Mouse (Mus musculus): ENCODE measurements around the gene Gprc5d. TPM values are rescaled to one million over a fixed set of nuclear protein-coding genes. Genes with fewer than 3 reads are reported as not detected.

Gene Gprc5d
- polyA plus RNA-seq, 1 experiment from 2014 or later = 0.25 TPM

GRCm38 (mm10) chr6:135143151-135143550 is 25.1 kb upstream of the Gprc5d start:
- Histone ChIP-seq H3K36me3 (ENCODE audit: control insufficient read depth, insufficient read depth, low read length) (0 out of 2 replicates have a peak, but pooled peaks cover 6% of the 10 kb centered on the region), H3K27me3 (replicated peaks; ENCODE audit: control insufficient read depth, insufficient read depth, low read length) (no peaks in the 10 kb centered on the region), H3K4me2 (no peak overlapping the region), H3K4me3 (ENCODE audit: low read depth, low read length) (no peak overlapping the region), H3K9ac (ENCODE audit: low read depth, low read length) (no peak overlapping the region), H3K9me3 (ENCODE audit: control insufficient read depth, low read length) (no peaks in the 10 kb centered on the region), H3K4me1 (replicated peaks; ENCODE audit: control insufficient read depth, insufficient read depth, low read length) (0 out of 2 replicates have a peak, but pooled peaks cover 2% of the 10 kb centered on the region), H3K27ac (ENCODE audit: low read depth, low read length) (no peak overlapping the region)
- no peak for ATAC-seq (replicated peaks; ENCODE audit: low FRiP score)
- WGBS = 91% methylated on average over 5 of the region's 5 CpGs
- no peak for DNase-seq (ENCODE audit: low spot score)

- H3K9ac ChIP-seq (ENCODE audit: low read depth, low read length) = no peak overlapping the region
- no peak for DNase-seq (ENCODE audit: low spot score)
Observed at GRCm38 (mm10) chr6:135141451-135142147, 23.5 kb upstream of the Gprc5d start.

GRCm38 (mm10) chr6:135138746-135139145 is 20.7 kb upstream of the Gprc5d start:
- DNase-seq (ENCODE audit: low spot score) = no peak
- H3K27me3 ChIP-seq (replicated peaks; ENCODE audit: control insufficient read depth, insufficient read depth, low read length) = no peaks in the 10 kb centered on the region
- no peak for ATAC-seq (replicated peaks; ENCODE audit: low FRiP score)
- H3K9ac ChIP-seq (ENCODE audit: low read depth, low read length) = no peak overlapping the region
- H3K4me2 ChIP-seq = no peak overlapping the region
- no peak overlapping the region for H3K27ac ChIP-seq (ENCODE audit: low read depth, low read length)
- H3K4me1 ChIP-seq (replicated peaks; ENCODE audit: control insufficient read depth, insufficient read depth, low read length) = 0 out of 2 replicates have a peak, but pooled peaks cover 2% of the 10 kb centered on the region
- no peak overlapping the region for H3K4me3 ChIP-seq (ENCODE audit: low read depth, low read length)
- peaks cover 12% of the 10 kb centered on the region; the same call in 1 of the 2 replicates for H3K36me3 ChIP-seq (ENCODE audit: control insufficient read depth, insufficient read depth, low read length)
- WGBS = 90% methylated on average over 14 of the region's 14 CpGs
- no peaks in the 10 kb centered on the region for H3K9me3 ChIP-seq (ENCODE audit: control insufficient read depth, low read length)

More at GRCm38 (mm10) chr6:135141451-135142147, 23.5 kb upstream of the Gprc5d start:
- Histone ChIP-seq H3K4me3 (ENCODE audit: low read depth, low read length) (no peak overlapping the region), H3K27ac (ENCODE audit: low read depth, low read length) (no peak overlapping the region), H3K36me3 (ENCODE audit: control insufficient read depth, insufficient read depth, low read length) (peaks cover 6% of the 10 kb centered on the region; the same call in 1 of the 2 replicates), H3K27me3 (replicated peaks; ENCODE audit: control insufficient read depth, insufficient read depth, low read length) (no peaks in the 10 kb centered on the region), H3K4me1 (replicated peaks; ENCODE audit: control insufficient read depth, insufficient read depth, low read length) (0 out of 2 replicates have a peak, but pooled peaks cover 2% of the 10 kb centered on the region), H3K9me3 (ENCODE audit: control insufficient read depth, low read length) (no peaks in the 10 kb centered on the region), H3K4me2 (no peak overlapping the region)
- 80% methylated on average over 16 of the region's 16 CpGs for WGBS
- ATAC-seq (replicated peaks; ENCODE audit: low FRiP score) = no peak

- H3K4me1 ChIP-seq (replicated peaks; ENCODE audit: control insufficient read depth, insufficient read depth, low read length) = no peaks in the 10 kb centered on the region
Observed at GRCm38 (mm10) chr6:135138207-135138606, 20.1 kb upstream of the Gprc5d start.

GRCm38 (mm10) chr6:135137736-135138135 is 19.7 kb upstream of the Gprc5d start:
- H3K4me2 ChIP-seq = no peak overlapping the region
- H3K36me3 ChIP-seq (ENCODE audit: control insufficient read depth, insufficient read depth, low read length) = peaks cover 12% of the 10 kb centered on the region; the same call in 1 of the 2 replicates
- H3K9ac ChIP-seq (ENCODE audit: low read depth, low read length) = no peak overlapping the region
- H3K4me1 ChIP-seq (replicated peaks; ENCODE audit: control insufficient read depth, insufficient read depth, low read length) = no peaks in the 10 kb centered on the region
- WGBS = 89% methylated on average over 9 of the region's 9 CpGs
- no peak overlapping the region for H3K27ac ChIP-seq (ENCODE audit: low read depth, low read length)
- no peaks in the 10 kb centered on the region for H3K27me3 ChIP-seq (replicated peaks; ENCODE audit: control insufficient read depth, insufficient read depth, low read length)
- DNase-seq (ENCODE audit: low spot score) (no peak), ATAC-seq (replicated peaks; ENCODE audit: low FRiP score) (no peak)
- H3K9me3 ChIP-seq (ENCODE audit: control insufficient read depth, low read length) = no peaks in the 10 kb centered on the region
- H3K4me3 ChIP-seq (ENCODE audit: low read depth, low read length) = no peak overlapping the region

More at GRCm38 (mm10) chr6:135138207-135138606, 20.1 kb upstream of the Gprc5d start:
- no peaks in the 10 kb centered on the region for H3K9me3 ChIP-seq (ENCODE audit: control insufficient read depth, low read length)
- H3K4me3 ChIP-seq (ENCODE audit: low read depth, low read length) = no peak overlapping the region
- ATAC-seq (replicated peaks; ENCODE audit: low FRiP score) = no peak
- no peak overlapping the region for H3K27ac ChIP-seq (ENCODE audit: low read depth, low read length)
- no peaks in the 10 kb centered on the region for H3K27me3 ChIP-seq (replicated peaks; ENCODE audit: control insufficient read depth, insufficient read depth, low read length)
- DNase-seq (ENCODE audit: low spot score) = no peak
- 77% methylated on average over 7 of the region's 7 CpGs for WGBS
- H3K9ac ChIP-seq (ENCODE audit: low read depth, low read length) = no peak overlapping the region
- H3K36me3 ChIP-seq (ENCODE audit: control insufficient read depth, insufficient read depth, low read length) = peaks cover 12% of the 10 kb centered on the region; the same call in 1 of the 2 replicates
- H3K4me2 ChIP-seq = no peak overlapping the region

GRCm38 (mm10) chr6:135136439-135137161 is 18.5 kb upstream of the Gprc5d start:
- ATAC-seq (replicated peaks; ENCODE audit: low FRiP score) (no peak), DNase-seq (ENCODE audit: low spot score) (no peak)
- H3K27ac ChIP-seq (ENCODE audit: low read depth, low read length) = no peak overlapping the region
- H3K27me3 ChIP-seq (replicated peaks; ENCODE audit: control insufficient read depth, insufficient read depth, low read length) = no peaks in the 10 kb centered on the region
- H3K4me3 ChIP-seq (ENCODE audit: low read depth, low read length) = no peak overlapping the region
- H3K9me3 ChIP-seq (ENCODE audit: control insufficient read depth, low read length) = no peaks in the 10 kb centered on the region
- no peak overlapping the region for H3K9ac ChIP-seq (ENCODE audit: low read depth, low read length)
- H3K36me3 ChIP-seq (ENCODE audit: control insufficient read depth, insufficient read depth, low read length) = peaks cover 12% of the 10 kb centered on the region; the same call in 1 of the 2 replicates
- no peak overlapping the region for H3K4me2 ChIP-seq
- WGBS = 51% methylated on average over 11 of the region's 11 CpGs
- H3K4me1 ChIP-seq (replicated peaks; ENCODE audit: control insufficient read depth, insufficient read depth, low read length) = no peaks in the 10 kb centered on the region

- DNase-seq (ENCODE audit: low spot score) (no peak), ATAC-seq (replicated peaks; ENCODE audit: low FRiP score) (no peak)
- no peak overlapping the region for H3K4me2 ChIP-seq
- H3K4me3 ChIP-seq (ENCODE audit: low read depth, low read length) = no peak overlapping the region
- no peak overlapping the region for H3K9ac ChIP-seq (ENCODE audit: low read depth, low read length)
- no peaks in the 10 kb centered on the region for H3K27me3 ChIP-seq (replicated peaks; ENCODE audit: control insufficient read depth, insufficient read depth, low read length)
- no peak overlapping the region for H3K27ac ChIP-seq (ENCODE audit: low read depth, low read length)
- H3K4me1 ChIP-seq (replicated peaks; ENCODE audit: control insufficient read depth, insufficient read depth, low read length) = no peaks in the 10 kb centered on the region
- 60% methylated on average over 4 of the region's 4 CpGs for WGBS
- peaks cover 11% of the 10 kb centered on the region; the same call in 1 of the 2 replicates for H3K36me3 ChIP-seq (ENCODE audit: control insufficient read depth, insufficient read depth, low read length)
- no peaks in the 10 kb centered on the region for H3K9me3 ChIP-seq (ENCODE audit: control insufficient read depth, low read length)
Observed at GRCm38 (mm10) chr6:135135735-135136134, 17.7 kb upstream of the Gprc5d start.

GRCm38 (mm10) chr6:135133486-135133885 is 15.4 kb upstream of the Gprc5d start:
- ATAC-seq (replicated peaks; ENCODE audit: low FRiP score) = no peak
- no peaks in the 10 kb centered on the region for H3K27me3 ChIP-seq (replicated peaks; ENCODE audit: control insufficient read depth, insufficient read depth, low read length)
- H3K4me1 ChIP-seq (replicated peaks; ENCODE audit: control insufficient read depth, insufficient read depth, low read length) = no peaks in the 10 kb centered on the region
- WGBS = 94% methylated on average over 9 of the region's 9 CpGs
- H3K36me3 ChIP-seq (ENCODE audit: control insufficient read depth, insufficient read depth, low read length) = peaks cover 6% of the 10 kb centered on the region; the same call in 1 of the 2 replicates
- no peak overlapping the region for H3K9ac ChIP-seq (ENCODE audit: low read depth, low read length)
- no peak overlapping the region for H3K4me2 ChIP-seq
- no peak overlapping the region for H3K4me3 ChIP-seq (ENCODE audit: low read depth, low read length)
- H3K9me3 ChIP-seq (ENCODE audit: control insufficient read depth, low read length) = no peaks in the 10 kb centered on the region
- no peak overlapping the region for H3K27ac ChIP-seq (ENCODE audit: low read depth, low read length)
- DNase-seq (ENCODE audit: low spot score) = no peak
